Mouse (Mus musculus): ENCODE measurements around the gene Syce3.
A peak's percentile ranks its signal among the peaks of the same experiment; 100 is the strongest.

Syce3 gene

DNA sequence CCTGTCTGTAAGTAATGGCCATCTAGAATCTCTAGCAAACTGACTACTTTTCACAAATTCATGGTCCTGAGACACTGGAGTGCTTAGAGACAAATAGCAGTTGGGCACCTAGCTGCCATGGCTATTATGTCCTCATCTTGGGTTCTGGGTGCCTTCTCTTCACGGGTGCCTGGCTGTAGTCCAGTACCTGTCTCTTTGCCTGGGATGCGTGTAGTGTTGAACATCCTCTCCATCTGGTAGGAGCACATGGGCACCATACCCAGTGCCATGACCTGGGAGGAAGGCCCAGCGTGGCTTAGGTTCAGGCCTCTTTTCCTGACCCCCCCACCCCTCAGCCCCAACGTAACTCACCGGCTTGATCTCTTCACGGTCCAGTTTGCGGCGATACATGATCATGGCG, 11.6 kb upstream of the Syce3 start:
- no peak for DNase-seq (ENCODE audit: low read depth)

GRCm38 (mm10) chr15:89415282-89415681, 5.0 kb upstream of the Syce3 start:
- no peak for DNase-seq (ENCODE audit: low read depth)

GRCm38 (mm10) chr15:89406691-89407090, 3.6 kb downstream of the Syce3 start:
- no peak for DNase-seq (ENCODE audit: low read depth)

GRCm38 (mm10) chr15:89404831-89405623, 5.3 kb downstream of the Syce3 start:
- no peak for DNase-seq (ENCODE audit: low read depth)

GRCm38 (mm10) chr15:89402471-89402870, 7.8 kb downstream of the Syce3 start:
- no peak for DNase-seq (ENCODE audit: low read depth)

GRCm38 (mm10) chr15:89399716-89400115, 10.6 kb downstream of the Syce3 start:
- no peak for DNase-seq (ENCODE audit: low read depth)

GRCm38 (mm10) chr15:89398146-89398545, 12.2 kb downstream of the Syce3 start:
- no peak for DNase-seq (ENCODE audit: low read depth)

DNA sequence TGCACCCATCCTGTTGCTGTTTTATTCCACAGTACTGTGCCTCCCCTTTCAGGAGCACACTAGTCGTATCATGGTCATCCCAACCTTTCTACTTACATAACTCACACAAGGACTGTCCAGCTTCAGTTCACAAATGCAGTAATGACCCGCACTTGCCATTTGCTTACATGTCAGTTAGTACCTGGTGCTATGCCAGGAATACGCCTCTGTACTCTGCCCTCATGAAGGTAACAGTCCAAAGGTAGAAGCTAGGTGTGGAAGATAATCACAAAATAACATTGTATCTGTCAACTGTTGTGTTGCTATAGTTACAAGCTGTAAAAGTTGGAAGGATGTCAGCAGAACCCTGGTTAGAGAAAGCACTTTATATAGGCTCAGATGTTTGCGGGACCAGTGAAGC, 13.4 kb downstream of the Syce3 start:
- no peak for DNase-seq (ENCODE audit: low read depth)

GRCm38 (mm10) chr15:89390081-89390480, 20.2 kb downstream of the Syce3 start:
- no peak for DNase-seq (ENCODE audit: low read depth)

DNA sequence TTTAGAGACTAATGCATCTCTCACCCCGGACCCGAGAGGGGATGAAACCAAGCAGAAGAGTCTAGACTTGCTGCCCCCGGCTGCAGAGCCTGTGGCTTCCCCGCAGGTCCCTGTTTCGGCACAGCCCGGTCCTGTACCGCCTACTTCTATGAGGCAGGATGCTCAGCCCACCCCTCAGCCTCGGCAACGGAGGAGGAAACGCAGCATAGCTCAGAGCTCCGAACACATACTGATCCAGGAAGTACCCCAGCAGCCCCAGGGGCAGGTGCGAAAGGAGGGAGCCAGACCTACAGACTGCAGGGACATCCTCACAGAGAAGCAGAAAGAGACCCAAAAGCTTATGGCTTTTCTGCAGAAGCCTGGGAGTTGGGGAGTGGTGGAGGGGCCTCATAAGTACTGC, 23.2 kb downstream of the Syce3 start:
- no peak for DNase-seq (ENCODE audit: low read depth)

DNA sequence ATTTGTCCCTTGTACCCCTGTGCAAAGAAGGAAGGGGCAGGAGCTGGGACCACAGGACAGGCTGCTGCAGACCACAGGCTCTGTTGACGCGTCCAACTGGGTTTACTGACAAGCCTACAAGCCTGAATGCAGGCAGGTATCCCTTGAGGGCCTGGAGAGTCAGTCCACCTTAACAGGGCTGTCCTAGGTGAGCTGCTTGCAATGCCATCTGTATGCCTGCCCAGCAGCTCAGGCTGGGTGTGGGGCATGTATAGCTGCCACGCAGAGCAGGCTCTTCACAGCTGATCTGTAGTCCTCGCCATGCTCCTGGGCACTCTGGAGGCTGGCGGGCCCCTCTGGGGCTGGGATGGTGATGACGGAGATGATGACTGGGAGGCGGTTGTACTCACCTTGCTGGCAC, 25.7 kb downstream of the Syce3 start, which contains the start of gene Klhdc7b:
Gene Klhdc7b, plus strand, starts transcription at position 301 of the 400 bp plus-strand sequence.
- no peak for DNase-seq (ENCODE audit: low read depth)

GRCm38 (mm10) chr15:89379429-89379828, 30.9 kb downstream of the Syce3 start:
- DNase-seq (ENCODE audit: low read depth) = peak; percentile 62

GRCm38 (mm10) chr15:89378831-89379401, 31.4 kb downstream of the Syce3 start, which contains the start of gene Odf3b:
Odf3b (minus strand) TSS chr15:89379282.
- no peak for DNase-seq (ENCODE audit: low read depth)

GRCm38 (mm10) chr15:89377938-89378828, 32.1 kb downstream of the Syce3 start:
- no peak for DNase-seq (ENCODE audit: low read depth)

DNA sequence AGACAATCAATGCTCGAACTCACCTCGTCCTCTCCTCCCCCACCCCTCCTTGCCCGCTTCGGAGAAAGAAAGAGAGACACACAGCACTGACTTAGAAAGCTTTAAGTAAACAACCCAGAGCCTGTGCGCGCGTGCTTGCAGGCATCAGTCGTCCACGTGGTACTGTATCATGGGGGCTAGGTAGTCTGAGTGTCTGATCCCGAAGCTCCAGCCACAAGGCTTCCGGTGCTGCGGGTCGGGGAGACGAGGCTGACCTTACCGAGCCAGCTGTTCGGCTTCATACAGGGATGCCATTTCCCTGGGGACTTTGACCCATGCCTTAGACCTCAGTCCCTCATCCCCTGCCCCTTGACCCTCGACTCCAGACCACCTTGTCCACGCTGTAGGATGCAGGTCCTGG, 32.9 kb downstream of the Syce3 start:
- no peak for DNase-seq (ENCODE audit: low read depth)

- DNase-seq (ENCODE audit: low read depth) = no peak
Observed at GRCm38 (mm10) chr15:89376957-89377356, 33.3 kb downstream of the Syce3 start, which contains the start of gene Tymp. Tymp (minus strand) TSS chr15:89377039.

DNA sequence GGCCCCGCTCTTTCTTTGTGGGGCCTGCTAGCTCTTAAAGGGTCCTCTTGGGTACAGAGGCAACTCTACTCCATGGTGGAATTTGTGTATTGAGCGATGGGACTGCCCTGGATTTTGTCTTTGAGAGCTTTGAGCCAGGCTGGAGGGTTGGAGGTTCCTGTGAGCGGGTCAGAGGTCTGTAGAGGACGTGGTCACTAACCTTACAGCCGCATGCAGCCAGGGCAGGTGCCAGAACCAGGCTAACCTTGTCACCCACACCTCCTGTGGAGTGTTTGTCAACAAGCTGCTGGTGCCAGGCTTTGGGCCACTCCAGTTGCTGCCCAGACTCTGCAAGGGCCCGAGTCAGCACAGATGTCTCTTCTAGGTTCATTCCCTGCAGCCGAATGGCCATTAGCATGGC, 34.3 kb downstream of the Syce3 start:
- no peak for DNase-seq (ENCODE audit: low read depth)

- no peak for DNase-seq (ENCODE audit: low read depth)
Observed at GRCm38 (mm10) chr15:89374801-89375534, 35.3 kb downstream of the Syce3 start.

GRCm38 (mm10) chr15:89374340-89374739, 36.0 kb downstream of the Syce3 start:
- no peak for DNase-seq (ENCODE audit: low read depth)

DNA sequence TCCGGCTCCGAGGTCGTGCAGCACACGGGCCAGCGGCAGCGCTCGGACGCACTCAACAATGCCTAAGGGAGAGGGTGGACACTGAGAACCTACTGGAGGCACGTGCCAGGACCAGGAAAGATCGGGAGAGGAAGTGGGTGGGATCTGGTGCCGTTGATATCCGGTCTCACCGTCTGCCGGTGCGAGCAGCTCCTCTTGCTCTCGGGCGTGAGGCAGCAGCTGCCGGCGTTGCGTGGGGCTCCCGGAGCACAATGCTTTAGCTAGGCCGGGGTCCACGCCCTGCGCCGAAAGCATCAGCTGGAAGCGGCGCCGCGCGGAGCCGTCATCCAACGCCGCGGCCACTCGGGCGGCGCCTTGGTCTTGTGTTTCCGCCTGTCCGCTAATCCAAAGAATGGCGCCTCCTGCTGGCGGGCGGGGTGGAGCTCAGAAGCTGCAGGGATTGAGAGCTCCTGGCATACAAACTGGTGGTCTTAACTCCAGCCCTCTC, 36.5 kb downstream of the Syce3 start, which contains the start of gene Sco2:
Gene Sco2, minus strand, starts transcription at position 85 of the 487 bp plus-strand sequence.
- peak; percentile 84 for DNase-seq (ENCODE audit: low read depth)

- peak; percentile 85 for DNase-seq (ENCODE audit: low read depth)
Observed at GRCm38 (mm10) chr15:89373027-89373761, 37.1 kb downstream of the Syce3 start.

Measured in c-Kit-positive CD71-positive TER-119-negative erythroid progenitor cells, embryonic 14.5 days (primary cell).